Mouse (Mus musculus) intestine, embryonic 16.5 days (tissue): Measurements from ENCODE around the gene Prrc2a. TPM values are rescaled to one million over a fixed set of nuclear protein-coding genes. Genes with fewer than 3 reads are reported as not detected.

Experiments
- ATAC-seq: fragments of 200-750 bp; cut with Nextera tagmentation; 2 replicates; pipeline ENCODE4 v1.8.0; 2017; ENCODE audit warnings: moderate TSS enrichment, moderate library complexity
- H3K27ac ChIP-seq: fragments of 300-500 bp; sonication (generic); 2 replicates; pipeline ENCODE4 v1.5.1; 2014; ENCODE audit warnings: mild to moderate bottlenecking, low read length
- H3K27me3 ChIP-seq: fragments of 300-500 bp; sonication (generic); replicated peaks from 2 replicates; pipeline ENCODE4 v1.6.1; 2014; ENCODE audit warnings: low read length, control low read depth, mixed read lengths; ENCODE audit not compliant: control insufficient read depth, insufficient read depth
- H3K36me3 ChIP-seq: fragments of 300-500 bp; sonication (generic); 2 replicates; pipeline ENCODE4 v1.6.1; 2014; ENCODE audit warnings: low read length, control low read depth; ENCODE audit not compliant: control insufficient read depth, insufficient read depth
- H3K4me1 ChIP-seq: fragments of 300-500 bp; sonication (generic); 2 replicates; pipeline ENCODE4 v1.6.1; 2014; ENCODE audit warnings: low read length, control low read depth, mixed read lengths; ENCODE audit not compliant: control insufficient read depth, insufficient read depth
- H3K4me2 ChIP-seq: fragments of 300-500 bp; sonication (generic); 2 replicates; pipeline ENCODE4 v1.6.1; 2014; ENCODE audit warnings: low read depth, low read length, control low read depth
- H3K4me3 ChIP-seq: fragments of 300-500 bp; sonication (generic); 2 replicates; pipeline ENCODE4 v1.5.1; 2014; ENCODE audit warnings: mild to moderate bottlenecking, low read length
- H3K9ac ChIP-seq: fragments of 300-500 bp; sonication (generic); 2 replicates; pipeline ENCODE4 v1.6.1; 2014; ENCODE audit warnings: low read depth, low read length
- H3K9me3 ChIP-seq: fragments of 300-500 bp; sonication (generic); 2 replicates; pipeline ENCODE4 v1.6.1; 2016; ENCODE audit warnings: low read length, control low read depth; ENCODE audit not compliant: control insufficient read depth
- WGBS: fragments of 180-500 bp; shearing (Covaris S2); extraction: QIAGEN DNeasy Blood & Tissue Kit; methylation state at CpG from one replicate; pipeline ENCODE4 v1.1.7; 2014; 5-methylcytosine and 5-hydroxymethylcytosine counted together
- polyA plus RNA-seq: library from polyadenylated mRNA; unstranded; fragments of >200 nt; fragmentation: Nextera tagmentation; extraction: Ambion mirVana; gene quantifications from 2 replicates; pipeline ENCODE4 v1.2.1, GENCODE M21; 2015

The Prrc2a gene
- polyA plus RNA-seq, 1 experiment from 2014 or later = 103 TPM

DNA sequence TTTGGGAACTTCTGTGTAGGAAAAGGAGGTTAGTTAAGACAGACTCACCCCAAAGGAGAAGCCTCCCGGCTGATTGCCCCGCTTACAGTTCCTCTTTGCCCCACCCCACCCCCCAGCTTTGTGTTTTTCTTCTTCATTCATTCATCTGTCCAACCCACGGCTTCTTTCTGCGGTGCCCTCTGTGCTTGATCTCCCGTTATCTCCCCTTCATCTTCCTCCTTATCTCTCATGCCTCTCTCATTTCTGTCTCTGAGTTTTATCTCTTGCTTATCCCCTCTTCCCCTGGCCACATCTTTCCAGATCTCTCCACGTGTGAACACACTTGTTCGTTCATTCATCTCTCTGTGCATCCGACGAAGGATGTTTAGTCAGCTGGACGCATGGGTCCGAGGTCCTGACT, 36.4 kb upstream of the Prrc2a start:
- H3K9ac ChIP-seq = no peak overlapping the region

DNA sequence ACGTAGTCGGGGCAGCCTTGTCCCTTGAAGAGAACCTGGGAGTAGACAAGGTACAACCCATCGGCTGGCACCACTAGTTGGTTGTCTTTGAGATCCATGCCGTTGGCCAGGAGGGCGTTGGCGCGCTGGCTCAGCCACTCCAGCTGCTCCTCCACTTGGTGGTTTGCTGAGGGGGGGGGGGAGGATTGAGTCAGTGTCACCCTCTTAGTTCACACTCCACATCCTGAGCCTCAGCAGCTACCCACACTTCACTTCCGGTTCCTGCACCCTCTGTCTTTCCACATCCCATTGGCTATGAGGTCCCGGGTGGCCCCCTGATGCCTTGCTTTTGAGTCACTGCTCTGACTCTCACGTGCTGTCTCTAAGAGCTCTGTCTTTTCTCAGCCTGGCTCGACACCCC, 35.7 kb upstream of the Prrc2a start:
- ATAC-seq = no peak
- H3K9ac ChIP-seq = no peak overlapping the region
- H3K4me3 ChIP-seq = no peak overlapping the region
- H3K27ac ChIP-seq = no peak overlapping the region
- H3K4me2 ChIP-seq = no peak overlapping the region
- no peaks in the 10 kb centered on the region for H3K9me3 ChIP-seq
- peaks cover 31% of the 10 kb centered on the region for H3K27me3 ChIP-seq
- H3K4me1 ChIP-seq = peaks cover 8% of the 10 kb centered on the region
- no peaks in the 10 kb centered on the region for H3K36me3 ChIP-seq
- WGBS = 78% methylated on average over 11 of the region's 11 CpGs

More for the DNA sequence above, 36.4 kb upstream of the Prrc2a start:
- peaks cover 2% of the 10 kb centered on the region for H3K4me1 ChIP-seq
- H3K9me3 ChIP-seq = no peaks in the 10 kb centered on the region
- no peak overlapping the region for H3K4me2 ChIP-seq
- ATAC-seq = no peak
- peaks cover 29% of the 10 kb centered on the region for H3K27me3 ChIP-seq
- no peaks in the 10 kb centered on the region for H3K36me3 ChIP-seq
- no peak overlapping the region for H3K4me3 ChIP-seq
- H3K27ac ChIP-seq = no peak overlapping the region
- WGBS = 68% methylated on average over 11 of the region's 11 CpGs

DNA sequence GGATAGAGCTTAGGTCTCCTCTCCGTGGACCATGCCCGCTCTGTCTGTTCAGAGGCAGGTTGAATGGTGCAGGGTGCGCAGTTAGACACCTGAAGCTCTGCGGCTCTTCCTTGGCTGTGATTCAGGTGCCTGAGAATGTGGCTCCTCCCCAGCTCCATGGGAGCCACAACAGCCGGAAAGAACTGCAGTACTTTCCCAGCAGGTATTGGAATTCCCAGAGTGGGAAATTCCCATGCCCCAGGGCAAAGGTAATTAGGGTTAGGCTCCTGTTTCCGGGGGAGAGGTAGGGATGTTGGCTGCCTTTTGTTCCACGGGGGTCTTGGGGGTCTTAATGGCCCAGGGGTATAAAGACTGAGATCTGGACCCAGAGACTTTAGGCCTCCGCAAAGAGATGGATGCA, 34.2 kb upstream of the Prrc2a start:
- peaks cover 27% of the 10 kb centered on the region for H3K27me3 ChIP-seq
- no peak overlapping the region for H3K4me2 ChIP-seq
- ATAC-seq = no peak
- no peak overlapping the region for H3K9ac ChIP-seq
- 37% methylated on average over 8 of the region's 8 CpGs for WGBS
- H3K36me3 ChIP-seq = no peaks in the 10 kb centered on the region
- H3K4me3 ChIP-seq = no peak overlapping the region
- H3K4me1 ChIP-seq = peaks cover 13% of the 10 kb centered on the region
- no peak overlapping the region for H3K27ac ChIP-seq
- H3K9me3 ChIP-seq = no peaks in the 10 kb centered on the region

DNA sequence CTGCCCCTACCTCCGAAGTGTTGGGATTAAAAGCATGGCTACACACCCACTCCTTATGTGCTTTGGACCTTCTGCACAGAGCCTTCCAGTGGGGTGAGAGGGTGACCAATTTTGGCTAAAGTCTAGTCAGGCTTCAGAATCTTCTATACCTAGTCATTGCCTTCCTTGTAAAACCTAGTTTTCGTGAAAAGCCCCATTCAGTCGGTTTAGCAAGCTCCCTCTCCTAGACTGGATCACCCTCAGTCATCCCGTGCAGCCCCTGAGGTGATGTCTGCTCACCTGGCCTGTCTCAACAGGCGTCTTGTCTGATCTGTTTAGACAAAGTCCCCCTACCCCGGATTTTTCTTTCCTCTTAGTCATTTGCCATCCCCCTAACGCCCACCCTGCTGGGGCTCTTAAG, 33.3 kb upstream of the Prrc2a start:
- no peaks in the 10 kb centered on the region for H3K36me3 ChIP-seq
- no peak overlapping the region for H3K4me2 ChIP-seq
- no peaks in the 10 kb centered on the region for H3K9me3 ChIP-seq
- ATAC-seq = no peak
- H3K4me3 ChIP-seq = no peak overlapping the region
- H3K27ac ChIP-seq = no peak overlapping the region
- H3K9ac ChIP-seq = no peak overlapping the region
- H3K27me3 ChIP-seq = peaks cover 26% of the 10 kb centered on the region
- 61% methylated on average over 7 of the region's 7 CpGs for WGBS
- H3K4me1 ChIP-seq = peaks cover 13% of the 10 kb centered on the region

DNA sequence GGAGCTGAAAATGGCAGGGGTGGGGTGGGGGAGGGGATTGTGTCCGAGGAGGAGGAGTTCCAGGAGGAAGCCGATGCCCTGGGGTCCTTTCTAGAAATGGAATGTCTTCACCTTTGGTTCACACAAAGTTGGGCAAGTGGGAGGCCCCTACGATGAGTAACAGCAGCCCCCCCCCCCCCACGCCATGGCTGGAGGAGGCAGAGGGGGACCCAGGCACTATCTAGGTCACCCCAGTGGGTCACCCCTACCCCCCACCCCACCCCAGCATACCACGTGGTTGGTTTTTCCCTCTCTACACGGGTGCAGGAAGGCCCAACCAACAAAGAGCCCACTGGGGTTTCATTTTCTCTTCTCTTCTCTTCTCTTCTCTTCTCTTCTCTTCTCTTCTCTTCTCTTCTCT, 32.4 kb upstream of the Prrc2a start:
- no peak overlapping the region for H3K4me3 ChIP-seq
- no peaks in the 10 kb centered on the region for H3K36me3 ChIP-seq
- peaks cover 20% of the 10 kb centered on the region for H3K27me3 ChIP-seq
- no peak overlapping the region for H3K4me2 ChIP-seq
- WGBS = 58% methylated on average over 6 of the region's 6 CpGs
- ATAC-seq = no peak
- H3K27ac ChIP-seq = no peak overlapping the region
- peaks cover 13% of the 10 kb centered on the region for H3K4me1 ChIP-seq
- no peak overlapping the region for H3K9ac ChIP-seq
- H3K9me3 ChIP-seq = no peaks in the 10 kb centered on the region

DNA sequence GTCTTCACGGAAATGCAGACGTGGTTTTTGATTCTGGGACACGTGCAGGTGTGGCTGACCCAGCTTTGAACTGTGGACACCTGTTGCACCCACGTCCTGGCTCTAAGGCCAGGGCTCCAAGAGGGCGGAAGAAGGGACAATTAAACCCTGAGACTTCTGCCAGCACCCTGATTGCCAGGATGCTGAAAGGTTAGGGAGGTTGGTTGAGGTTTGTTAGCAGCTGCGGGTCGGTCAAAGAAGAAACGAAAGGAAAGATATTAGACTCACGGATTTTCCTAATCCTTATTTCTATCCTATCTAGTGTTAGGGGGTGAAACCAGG, 31.6 kb upstream of the Prrc2a start:
- peak overlapping the region; percentile 95 for H3K4me2 ChIP-seq
- peak overlapping the region; percentile 67 for H3K9ac ChIP-seq
- no peaks in the 10 kb centered on the region for H3K9me3 ChIP-seq
- peak overlapping the region; percentile 52 for H3K4me3 ChIP-seq
- WGBS = 33% methylated on average over 9 of the region's 9 CpGs
- peaks cover 16% of the 10 kb centered on the region for H3K27me3 ChIP-seq
- no peak overlapping the region for H3K27ac ChIP-seq
- peaks cover 13% of the 10 kb centered on the region for H3K4me1 ChIP-seq
- 0 out of 2 replicates have a peak, but pooled peaks have one; percentile 26 for ATAC-seq
- H3K36me3 ChIP-seq = no peaks in the 10 kb centered on the region

DNA sequence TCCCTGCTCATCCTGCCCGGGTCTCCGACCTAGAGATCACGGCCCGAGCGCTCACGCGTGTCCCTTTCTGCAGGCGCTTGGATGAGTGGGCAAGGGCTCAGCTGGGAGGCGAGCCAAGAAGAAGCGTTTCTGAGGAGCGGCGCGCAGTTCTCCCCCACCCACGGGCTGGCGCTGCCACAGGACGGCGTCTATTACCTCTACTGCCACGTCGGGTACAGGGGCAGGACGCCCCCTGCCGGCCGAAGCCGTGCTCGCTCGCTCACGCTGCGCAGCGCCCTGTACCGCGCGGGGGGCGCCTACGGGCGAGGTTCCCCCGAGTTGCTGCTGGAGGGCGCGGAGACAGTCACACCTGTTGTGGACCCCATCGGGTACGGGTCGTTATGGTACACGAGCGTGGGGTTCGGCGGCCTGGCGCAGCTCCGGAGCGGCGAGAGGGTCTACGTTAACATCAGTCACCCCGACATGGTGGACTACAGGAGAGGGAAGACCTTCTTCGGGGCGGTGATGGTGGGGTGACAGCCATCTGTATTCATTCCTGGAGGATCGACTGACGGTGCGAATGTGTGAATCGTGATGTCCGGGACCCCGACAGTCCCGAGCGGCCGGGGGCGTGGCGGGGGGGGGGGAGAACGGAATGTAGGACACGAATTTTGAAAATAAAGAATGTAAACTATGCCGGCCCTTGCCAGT, 31.1 kb upstream of the Prrc2a start:
- peak overlapping the region; percentile 52 for H3K4me3 ChIP-seq
- H3K36me3 ChIP-seq = no peaks in the 10 kb centered on the region
- peak overlapping the region; percentile 95 for H3K4me2 ChIP-seq
- no peaks in the 10 kb centered on the region for H3K9me3 ChIP-seq
- H3K27me3 ChIP-seq = peaks cover 14% of the 10 kb centered on the region
- no peak overlapping the region for H3K27ac ChIP-seq
- 2% methylated on average over 66 of the region's 66 CpGs for WGBS
- peak; percentile 84 for ATAC-seq
- peaks cover 13% of the 10 kb centered on the region for H3K4me1 ChIP-seq
- peak overlapping the region; percentile 67 for H3K9ac ChIP-seq

DNA sequence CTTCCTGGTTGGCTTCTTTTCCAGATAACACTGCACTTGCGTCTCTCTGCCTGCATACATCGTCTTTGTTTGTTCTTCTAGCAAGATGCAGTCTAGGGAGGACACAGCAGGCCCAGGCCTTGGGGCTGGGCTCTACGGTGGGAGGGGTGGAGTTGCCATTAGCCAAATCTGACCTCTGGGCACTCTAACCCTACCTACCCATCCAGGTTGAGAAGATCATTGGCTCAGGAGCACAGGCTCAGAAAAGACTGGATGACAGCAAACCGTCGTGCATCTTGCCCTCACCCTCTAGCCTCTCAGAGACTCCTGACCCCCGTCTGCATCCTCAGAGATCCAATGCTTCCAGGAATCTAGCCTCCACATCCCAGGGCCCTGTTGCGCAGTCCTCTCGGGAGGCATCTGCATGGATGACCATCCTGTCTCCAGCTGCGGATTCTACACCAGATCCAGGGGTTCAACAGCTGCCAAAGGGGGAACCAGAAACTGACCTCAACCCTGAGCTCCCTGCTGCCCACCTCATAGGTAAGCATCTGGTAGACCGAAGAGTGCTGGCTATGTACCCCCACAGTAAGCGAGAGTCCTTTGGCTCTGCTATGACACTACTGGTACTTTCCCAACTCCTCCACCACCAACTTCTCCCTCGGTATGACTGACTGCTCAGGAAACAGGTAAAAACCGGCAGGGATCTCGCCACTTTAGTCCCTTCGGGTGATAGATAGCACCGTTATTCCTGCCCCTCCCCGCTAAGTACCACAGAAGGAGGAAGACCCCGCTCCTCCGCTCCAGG, 30.3 kb upstream of the Prrc2a start:
- H3K27ac ChIP-seq = peak overlapping the region; percentile 16; the same call in 1 of the 2 replicates
- peaks cover 13% of the 10 kb centered on the region for H3K4me1 ChIP-seq
- peak overlapping the region; percentile 95 for H3K4me2 ChIP-seq
- H3K9ac ChIP-seq = peak overlapping the region; percentile 67
- no peaks in the 10 kb centered on the region for H3K36me3 ChIP-seq
- no peaks in the 10 kb centered on the region for H3K9me3 ChIP-seq
- peaks cover 9% of the 10 kb centered on the region for H3K27me3 ChIP-seq
- peak overlapping the region; percentile 52 for H3K4me3 ChIP-seq
- 0 out of 2 replicates have a peak, but pooled peaks have one; percentile 24 for ATAC-seq
- 34% methylated on average over 19 of the region's 19 CpGs for whole genome bisulfite sequencing

DNA sequence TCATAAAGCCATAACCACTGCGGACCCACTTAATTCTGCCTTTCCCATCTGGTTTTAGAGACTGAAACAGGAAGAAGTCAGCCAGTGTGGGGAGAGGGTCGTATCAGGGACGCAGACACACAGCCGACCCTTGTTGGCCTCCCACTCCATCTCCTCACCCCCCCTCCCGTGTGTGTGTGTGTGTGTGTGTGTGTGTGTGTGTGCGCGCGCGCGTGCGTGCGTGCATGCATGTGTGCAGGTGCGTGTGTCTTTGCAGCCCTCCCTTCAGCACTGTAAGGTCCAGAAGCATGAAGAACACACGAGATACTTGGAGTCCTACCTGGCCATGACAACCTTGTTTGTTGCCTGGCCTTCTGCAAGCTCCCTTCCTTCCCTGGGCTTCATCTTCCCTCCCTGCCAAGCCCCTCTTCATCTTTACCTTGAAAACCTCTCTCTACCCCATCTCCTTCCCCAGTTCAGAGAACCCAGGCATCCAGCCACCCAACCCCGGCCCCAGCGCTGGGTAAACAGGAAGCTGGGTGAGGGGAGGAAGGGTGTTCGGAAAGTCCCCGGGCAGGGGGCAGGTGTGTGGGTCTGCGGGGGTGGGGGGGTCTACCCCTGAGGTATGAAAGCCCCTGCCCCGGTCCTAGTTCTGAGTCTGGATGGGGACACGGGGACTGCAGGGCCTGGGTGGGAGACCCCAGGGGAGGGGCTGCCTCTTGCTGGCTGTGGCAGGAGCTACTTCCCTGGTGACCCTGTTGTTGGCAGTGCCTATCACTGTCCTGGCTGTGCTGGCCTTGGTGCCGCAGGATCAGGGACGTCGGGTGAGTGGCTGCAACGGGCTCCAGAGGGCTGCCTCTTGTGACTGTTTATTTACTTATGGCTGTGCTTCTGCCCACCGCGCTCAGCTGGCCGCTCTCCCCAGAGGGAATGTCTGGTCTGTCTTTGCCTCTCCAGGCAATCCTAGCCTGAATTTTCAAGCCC, 29.5 kb upstream of the Prrc2a start, which contains the start of gene Ltb:
Ltb (plus strand) TSS at position 559 of the 963 bp plus-strand sequence.
- ATAC-seq = peak; percentile 16; the same call in 1 of the 2 replicates
- Histone ChIP-seq H3K4me2 (peak within 1 kb of the TSS; percentile 95; the same call in 1 of the 2 replicates), H3K9me3 (no peaks in the 10 kb centered on the region), H3K27ac (peak within 1 kb of the TSS; percentile 16; the same call in 1 of the 2 replicates), H3K27me3 (peaks cover 9% of the 10 kb centered on the region), H3K36me3 (no peaks in the 10 kb centered on the region), H3K4me3 (peak within 1 kb of the TSS; percentile 52), H3K9ac (0 out of 2 replicates have a peak within 1 kb of the TSS, but pooled peaks have one; percentile 67), H3K4me1 (peaks cover 13% of the 10 kb centered on the region)
- 43% methylated on average over 28 of the region's 28 CpGs for WGBS
